Mouse (Mus musculus) embryonic facial prominence, embryonic 12.5 days (tissue): Measurements from ENCODE around the gene Tent2. TPM values are rescaled to one million over a fixed set of nuclear protein-coding genes. Genes with fewer than 3 reads are reported as not detected.

Experiments
- ATAC-seq: fragments of 200-750 bp; cut with Nextera tagmentation; 2 replicates; pipeline ENCODE4 v1.8.0; 2017; ENCODE audit not compliant: insufficient number of reproducible peaks, insufficient read depth, low FRiP score, low TSS enrichment
- H3K27ac ChIP-seq: fragments of 300-500 bp; sonication (generic); 2 replicates; pipeline ENCODE4 v1.5.1; 2016; ENCODE audit warnings: mild to moderate bottlenecking
- H3K27me3 ChIP-seq: fragments of 300-500 bp; sonication (generic); 2 replicates; pipeline ENCODE4 v1.6.1; 2016; ENCODE audit warnings: mild to moderate bottlenecking, moderate library complexity
- H3K36me3 ChIP-seq: fragments of 300-500 bp; sonication (generic); 2 replicates; pipeline ENCODE4 v1.6.1; 2016; ENCODE audit warnings: mild to moderate bottlenecking
- H3K4me1 ChIP-seq: fragments of 300-500 bp; sonication (generic); 2 replicates; pipeline ENCODE4 v1.6.1; 2016
- H3K4me2 ChIP-seq: fragments of 300-500 bp; sonication (generic); replicated peaks from 2 replicates; pipeline ENCODE4 v1.6.1; 2016; ENCODE audit warnings: mild to moderate bottlenecking, moderate library complexity
- H3K4me3 ChIP-seq: fragments of 300-500 bp; sonication (generic); 2 replicates; pipeline ENCODE4 v1.5.1; 2016; ENCODE audit warnings: mild to moderate bottlenecking
- H3K9ac ChIP-seq: fragments of 300-500 bp; sonication (generic); 2 replicates; pipeline ENCODE4 v1.6.1; 2016; ENCODE audit warnings: mild to moderate bottlenecking, moderate library complexity
- H3K9me3 ChIP-seq: fragments of 300-500 bp; sonication (generic); 2 replicates; pipeline ENCODE4 v1.6.1; 2016; ENCODE audit warnings: mild to moderate bottlenecking, moderate library complexity
- WGBS: fragments of 180-500 bp; shearing (Covaris S2); methylation state at CpG from one replicate; pipeline ENCODE4 v1.1.7; 2016; 5-methylcytosine and 5-hydroxymethylcytosine counted together
- polyA plus RNA-seq: library from polyadenylated mRNA; unstranded; fragments of >200 nt; fragmentation: Nextera tagmentation; extraction: Ambion mirVana; gene quantifications from 2 replicates; pipeline ENCODE4 v1.2.1, GENCODE M21; 2016

The Tent2 gene
- polyA plus RNA-seq, 1 experiment from 2014 or later: 76.4 TPM

- no peaks in the 10 kb centered on the region for H3K36me3 ChIP-seq
- H3K4me3 ChIP-seq: no peak overlapping the region
- ATAC-seq: no peak
- H3K27me3 ChIP-seq: no peaks in the 10 kb centered on the region
- H3K27ac ChIP-seq: no peak overlapping the region
- H3K9me3 ChIP-seq: no peaks in the 10 kb centered on the region
- 60% methylated on average over 1 of the region's 1 CpGs for WGBS
- no peaks in the 10 kb centered on the region; the same call in 1 of the 2 replicates for H3K4me1 ChIP-seq
- no peak overlapping the region for H3K9ac ChIP-seq
- H3K4me2 ChIP-seq: no peak overlapping the region
Observed at GRCm38 (mm10) chr13:93138059-93138458, 54.1 kb downstream of the Tent2 start.

GRCm38 (mm10) chr13:93137098-93137497, 55.1 kb downstream of the Tent2 start:
- H3K9me3 ChIP-seq: no peaks in the 10 kb centered on the region
- no peak overlapping the region for H3K27ac ChIP-seq
- no peak overlapping the region for H3K4me2 ChIP-seq
- H3K36me3 ChIP-seq: no peaks in the 10 kb centered on the region
- H3K27me3 ChIP-seq: no peaks in the 10 kb centered on the region
- ATAC-seq: no peak
- no peak overlapping the region for H3K9ac ChIP-seq
- no peak overlapping the region for H3K4me3 ChIP-seq
- no peaks in the 10 kb centered on the region; the same call in 1 of the 2 replicates for H3K4me1 ChIP-seq
- 86% methylated on average over 7 of the region's 7 CpGs for WGBS

GRCm38 (mm10) chr13:93136251-93136650, 55.9 kb downstream of the Tent2 start:
- H3K27ac ChIP-seq: no peak overlapping the region
- no peak overlapping the region for H3K4me2 ChIP-seq
- H3K4me1 ChIP-seq: no peaks in the 10 kb centered on the region; the same call in 1 of the 2 replicates
- no peak for ATAC-seq
- 76% methylated on average over 1 of the region's 1 CpGs for WGBS
- no peak overlapping the region for H3K9ac ChIP-seq
- no peaks in the 10 kb centered on the region for H3K27me3 ChIP-seq
- no peaks in the 10 kb centered on the region for H3K9me3 ChIP-seq
- H3K4me3 ChIP-seq: no peak overlapping the region
- no peaks in the 10 kb centered on the region for H3K36me3 ChIP-seq

GRCm38 (mm10) chr13:93135501-93135900, 56.7 kb downstream of the Tent2 start:
- WGBS: 71% methylated on average over 2 of the region's 2 CpGs
- Histone ChIP-seq H3K27me3 (no peaks in the 10 kb centered on the region), H3K27ac (no peak overlapping the region), H3K4me3 (no peak overlapping the region), H3K4me1 (no peaks in the 10 kb centered on the region; the same call in 1 of the 2 replicates), H3K9me3 (no peaks in the 10 kb centered on the region), H3K36me3 (no peaks in the 10 kb centered on the region), H3K4me2 (no peak overlapping the region), H3K9ac (no peak overlapping the region)
- no peak for ATAC-seq

- Histone ChIP-seq H3K9me3 (no peaks in the 10 kb centered on the region), H3K36me3 (no peaks in the 10 kb centered on the region), H3K27ac (no peak overlapping the region), H3K4me3 (no peak overlapping the region), H3K27me3 (no peaks in the 10 kb centered on the region), H3K9ac (no peak overlapping the region), H3K4me2 (no peak overlapping the region), H3K4me1 (0 out of 2 replicates have a peak, but pooled peaks cover 6% of the 10 kb centered on the region)
- no peak for ATAC-seq
- 90% methylated on average over 3 of the region's 3 CpGs for WGBS
Observed at GRCm38 (mm10) chr13:93130674-93131073, 61.5 kb downstream of the Tent2 start.

GRCm38 (mm10) chr13:93128961-93129360, 63.2 kb downstream of the Tent2 start:
- 0 out of 2 replicates have a peak, but pooled peaks cover 6% of the 10 kb centered on the region for H3K4me1 ChIP-seq
- no peak for ATAC-seq
- no peaks in the 10 kb centered on the region for H3K9me3 ChIP-seq
- H3K27me3 ChIP-seq: no peaks in the 10 kb centered on the region
- whole genome bisulfite sequencing: 57% methylated on average over 5 of the region's 5 CpGs
- H3K4me2 ChIP-seq: no peak overlapping the region
- no peak overlapping the region for H3K9ac ChIP-seq
- no peaks in the 10 kb centered on the region for H3K36me3 ChIP-seq
- no peak overlapping the region for H3K27ac ChIP-seq
- no peak overlapping the region for H3K4me3 ChIP-seq

- Histone ChIP-seq H3K4me2 (no peak overlapping the region), H3K4me3 (no peak overlapping the region), H3K4me1 (0 out of 2 replicates have a peak, but pooled peaks cover 6% of the 10 kb centered on the region), H3K36me3 (no peaks in the 10 kb centered on the region), H3K27me3 (no peaks in the 10 kb centered on the region), H3K27ac (no peak overlapping the region), H3K9me3 (no peaks in the 10 kb centered on the region), H3K9ac (no peak overlapping the region)
- 74% methylated on average over 8 of the region's 8 CpGs for WGBS
- ATAC-seq: no peak
Observed at GRCm38 (mm10) chr13:93128111-93128860, 63.9 kb downstream of the Tent2 start.

GRCm38 (mm10) chr13:93122321-93122720, 69.9 kb downstream of the Tent2 start:
- Histone ChIP-seq H3K4me3 (no peak overlapping the region), H3K36me3 (no peaks in the 10 kb centered on the region), H3K9ac (no peak overlapping the region), H3K9me3 (no peaks in the 10 kb centered on the region), H3K27me3 (no peaks in the 10 kb centered on the region), H3K4me2 (no peak overlapping the region), H3K27ac (no peak overlapping the region), H3K4me1 (no peaks in the 10 kb centered on the region)
- ATAC-seq: no peak
- 88% methylated on average over 9 of the region's 9 CpGs for WGBS

GRCm38 (mm10) chr13:93117241-93117640, 74.9 kb downstream of the Tent2 start:
- Histone ChIP-seq H3K4me2 (no peak overlapping the region), H3K27me3 (no peaks in the 10 kb centered on the region), H3K27ac (no peak overlapping the region), H3K9me3 (no peaks in the 10 kb centered on the region), H3K9ac (no peak overlapping the region), H3K4me3 (no peak overlapping the region), H3K4me1 (no peaks in the 10 kb centered on the region), H3K36me3 (no peaks in the 10 kb centered on the region)
- WGBS: 75% methylated on average over 7 of the region's 7 CpGs
- ATAC-seq: no peak

- 78% methylated on average over 4 of the region's 4 CpGs for WGBS
- Histone ChIP-seq H3K36me3 (no peaks in the 10 kb centered on the region), H3K9me3 (no peaks in the 10 kb centered on the region), H3K4me1 (no peaks in the 10 kb centered on the region), H3K27ac (no peak overlapping the region), H3K9ac (no peak overlapping the region), H3K4me3 (no peak overlapping the region), H3K4me2 (no peak overlapping the region), H3K27me3 (no peaks in the 10 kb centered on the region)
- ATAC-seq: no peak
Observed at GRCm38 (mm10) chr13:93102340-93103090, 89.7 kb downstream of the Tent2 start.

- Histone ChIP-seq H3K4me2 (no peak overlapping the region), H3K36me3 (no peaks in the 10 kb centered on the region), H3K27me3 (no peaks in the 10 kb centered on the region), H3K9me3 (no peaks in the 10 kb centered on the region), H3K4me1 (no peaks in the 10 kb centered on the region), H3K4me3 (no peak overlapping the region), H3K27ac (no peak overlapping the region), H3K9ac (no peak overlapping the region)
- ATAC-seq: no peak
- 80% methylated on average over 3 of the region's 3 CpGs for WGBS
Observed at GRCm38 (mm10) chr13:93098596-93098995, 93.6 kb downstream of the Tent2 start.

GRCm38 (mm10) chr13:93096643-93097042, 95.5 kb downstream of the Tent2 start:
- 94% methylated on average over 6 of the region's 6 CpGs for WGBS
- Histone ChIP-seq H3K4me2 (no peak overlapping the region), H3K27me3 (no peaks in the 10 kb centered on the region), H3K36me3 (no peaks in the 10 kb centered on the region), H3K27ac (no peak overlapping the region), H3K9ac (no peak overlapping the region), H3K9me3 (no peaks in the 10 kb centered on the region), H3K4me1 (no peaks in the 10 kb centered on the region), H3K4me3 (no peak overlapping the region)
- ATAC-seq: no peak
